Comparison of ENCODE assay signal across 11 mouse cellular contexts in the genomic region with DNA sequence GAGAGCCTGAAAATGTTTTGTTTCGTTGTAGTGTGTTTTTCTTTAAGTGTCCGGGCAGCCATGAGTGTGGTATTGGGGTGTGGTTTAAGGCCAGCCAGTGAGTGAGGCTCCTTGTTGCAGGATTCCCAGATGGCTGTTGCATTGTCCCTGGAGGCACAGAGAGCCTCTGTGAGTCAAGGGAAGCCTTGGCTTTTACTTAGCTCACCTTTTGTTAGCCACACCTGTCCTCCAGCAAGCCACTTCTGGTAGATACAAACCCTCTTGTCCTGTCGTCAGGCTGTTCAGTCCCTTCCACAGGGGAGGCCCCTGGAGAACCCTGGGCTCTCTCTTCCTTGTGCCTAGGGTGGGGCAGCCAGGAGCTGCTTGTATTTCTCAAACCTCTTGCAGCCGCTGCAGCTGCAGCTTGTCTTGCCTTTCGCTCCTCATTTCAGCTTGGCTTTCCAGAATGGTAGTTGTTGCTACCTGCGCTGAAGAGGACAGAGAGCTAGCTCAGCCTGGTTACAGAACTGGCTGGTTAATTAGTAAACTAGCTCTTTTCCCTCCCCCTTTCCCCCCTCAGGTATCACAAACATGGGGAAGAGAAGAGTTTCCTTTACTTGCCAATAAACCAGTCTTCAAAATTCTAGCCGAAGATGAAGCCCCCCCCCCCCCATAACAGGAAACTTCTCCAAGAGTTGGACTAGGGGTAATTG.
DNase-seq lines count a peak whose midpoint lies in the region; ATAC-seq and TF ChIP-seq lines count a peak whose summit lies in the region.
"Had no signal": no experiment of that assay in that cellular context is flagged by ENCODE, and none has a peak within 500 bp of the region (broad histone marks: within the 10 kb centered on the region; RNA-seq: fewer than 3 reads in every experiment).

No protein-coding gene starts in this region.

- H3K4me1 ChIP-seq in embryonic facial prominence, embryonic 15.5 days: peaks cover 16% of the 10 kb centered on the region

- peak overlapping the region; percentile 81 for H3K27ac ChIP-seq in embryonic facial prominence, embryonic 15.5 days (replicated peaks)

- POLR2A ChIA-PET in Patski (lab: Charles Lee): interaction anchor here (0.6 kb wide), 1 partner anchor 244 kb away, joined by 4 read pairs; no protein-coding TSS in a partner anchor

- H3K27me3 ChIP-seq in Patski: no peaks in the 10 kb centered on the region
- no peaks in the 10 kb centered on the region for H3K27me3 ChIP-seq in embryonic facial prominence, embryonic 15.5 days
- no peaks in the 10 kb centered on the region for H3K27me3 ChIP-seq in myocyte (ENCODE audit: control insufficient read depth, insufficient read depth, insufficient read length)

- peak overlapping the region; percentile 43 for H3K4me2 ChIP-seq in embryonic facial prominence, embryonic 15.5 days (replicated peaks)
- H3K4me2 ChIP-seq in myocyte (ENCODE audit: low read depth): peak overlapping the region; percentile 85

- WGBS in embryonic facial prominence, embryonic 15.5 days: 36% methylated on average over 7 of the region's 7 CpGs

- no peaks in the 10 kb centered on the region for H3K36me3 ChIP-seq in embryonic facial prominence, embryonic 15.5 days
- no peaks in the 10 kb centered on the region for H3K36me3 ChIP-seq in myocyte (ENCODE audit: control insufficient read depth, insufficient read depth)

- CTCF ChIA-PET in Patski (lab: Charles Lee): no interaction called here

- ATAC-seq in Patski: peak; percentile 44
- ATAC-seq in embryonic facial prominence, embryonic 15.5 days (ENCODE audit: insufficient number of reproducible peaks, low FRiP score, low TSS enrichment, low read depth): peak; percentile 67; the same call in 1 of the 2 replicates
- ATAC-seq in CD4-positive, CD25-positive, alpha-beta regulatory T cell, adult 4 months: no peak
- ATAC-seq: hindbrain, embryonic 16.5 days had no signal

- no peak overlapping the region for H3ac ChIP-seq in myocyte (ENCODE audit: control insufficient read depth, insufficient read length)

- no peak for DNase-seq in Patski (ENCODE audit: low read depth, low spot score)
- DNase-seq in kidney, postnatal 14 days: peak; percentile 51
- no peak for DNase-seq in retina, postnatal 1 day
- no peak for DNase-seq in cerebellum, postnatal 10 days
- DNase-seq: midbrain, embryonic 14.5 days; thymus, postnatal 36 days had no signal

- no peak for TF ChIP-seq CTCF in Patski (IDR thresholded peaks at IDR 0.05)

- H3K9me3 ChIP-seq in embryonic facial prominence, embryonic 15.5 days (replicated peaks): no peaks in the 10 kb centered on the region

- H3K9ac ChIP-seq in embryonic facial prominence, embryonic 15.5 days: no peak overlapping the region

- H3K79me2 ChIP-seq in myocyte (ENCODE audit: control insufficient read depth, insufficient read depth): peaks cover 18% of the 10 kb centered on the region

- TF ChIP-seq POLR2A in myocyte (IDR thresholded peaks at IDR 0.05; ENCODE audit: insufficient read length, low read depth): peak; percentile 58

- H3K4me3 ChIP-seq in embryonic facial prominence, embryonic 15.5 days (replicated peaks): peak overlapping the region; percentile 21
- H3K4me3 ChIP-seq in myocyte: peak overlapping the region; percentile 28
- H3K4me3 ChIP-seq: erythroblast, embryonic 14.5 days had no signal

- in situ Hi-C loops in Patski (cut with MboI; ENCODE audit: low pct_unique_long_range_greater_than_20kb): no loop called here

TF ChIP-seq in myocyte, 11 proteins besides CTCF, POLR2A, EP300 and RAD21:
- TF ChIP-seq MAX (IDR thresholded peaks at IDR 0.05; ENCODE audit: low read depth) (no peak), SRF (IDR thresholded peaks at IDR 0.05; ENCODE audit: control insufficient read depth, insufficient read length, low read depth) (no peak), MYOD1 (IDR thresholded peaks at IDR 0.05; ENCODE audit: control insufficient read depth in 1 of 3, insufficient read length in 2 of 3, low read depth in 2 of 3) (peak in 1 of 3 experiments; percentile 16), TCF3 (IDR thresholded peaks at IDR 0.05; ENCODE audit: insufficient read length, low read depth) (no peak), POLR2AphosphoS2 (IDR thresholded peaks at IDR 0.05; ENCODE audit: insufficient read length, low read depth) (peak; percentile 48), REST (IDR thresholded peaks at IDR 0.05; ENCODE audit: insufficient read depth, insufficient read length) (no peak), CEBPB (IDR thresholded peaks at IDR 0.05; ENCODE audit: insufficient read depth, poor library complexity, severe bottlenecking) (no peak), MYOG (IDR thresholded peaks at IDR 0.05; ENCODE audit: control insufficient read depth in 1 of 3, insufficient read depth in 1 of 3, insufficient read length in 2 of 3, low read depth in 2 of 3) (no peak), E2F4 (IDR thresholded peaks at IDR 0.05; ENCODE audit: insufficient read depth) (no peak), TCF12 (IDR thresholded peaks at IDR 0.05; ENCODE audit: insufficient read depth, poor library complexity, severe bottlenecking) (no peak), USF1 (IDR thresholded peaks at IDR 0.05; ENCODE audit: low read depth) (no peak)
